Mouse (Mus musculus): Measurements from ENCODE around the gene Ckm. TPM values are rescaled to one million over a fixed set of nuclear protein-coding genes. Genes with fewer than 3 reads are reported as not detected.

Ckm gene
- total and polyA plus RNA-seq, 3 experiments, result not detected

- H3K27me3 ChIP-seq (ENCODE audit: control insufficient read depth in 1 of 2, insufficient read depth in 2 of 2, low read length in 2 of 2), result no peaks in the 10 kb centered on the region
- no peak overlapping the region for H3K9ac ChIP-seq (ENCODE audit: control insufficient read depth, low read depth, low read length, poor library complexity, severe bottlenecking)
- no peaks in the 10 kb centered on the region for H3K36me3 ChIP-seq (ENCODE audit: control insufficient read depth in 1 of 2, insufficient read depth in 2 of 2, low read length in 2 of 2)
- no peak for DNase-seq (ENCODE audit: low read depth, low spot score)
- no peaks in the 10 kb centered on the region; a peak in 1 of 4 replicates for H3K4me1 ChIP-seq (ENCODE audit: control insufficient read depth in 1 of 2, insufficient read depth in 2 of 2, low read length in 2 of 2)
- TF ChIP-seq EP300 (IDR thresholded peaks at IDR 0.05; ENCODE audit: low read depth in 1 of 2, low read length in 2 of 2), result no peak
- TF ChIP-seq RAD21 (IDR thresholded peaks at IDR 0.05; ENCODE audit: low read depth, low read length), result no peak
- TF ChIP-seq JUND (IDR thresholded peaks at IDR 0.05; ENCODE audit: low read depth, low read length), result no peak
- TF ChIP-seq ETS1 (IDR thresholded peaks at IDR 0.05; ENCODE audit: low read depth, low read length), result no peak
- TF ChIP-seq KAT2A (conservative IDR thresholded peaks at IDR 0.05; ENCODE audit: low read depth, low read length), result no peak
- TF ChIP-seq CTCF (IDR thresholded peaks at IDR 0.05 in 2 of 3, conservative IDR thresholded peaks at IDR 0.05 in 1 of 3; ENCODE audit: control insufficient read depth in 1 of 3, insufficient read depth in 1 of 3, low read depth in 2 of 3, low read length in 3 of 3, poor library complexity in 1 of 3, severe bottlenecking in 1 of 3), result no peak
- TF ChIP-seq USF1 (IDR thresholded peaks at IDR 0.05; ENCODE audit: low read depth, low read length), result no peak
- TF ChIP-seq E2F4 (IDR thresholded peaks at IDR 0.05; ENCODE audit: borderline replicate concordance, low read depth, low read length), result no peak
- no peak for TF ChIP-seq MXI1 (IDR thresholded peaks at IDR 0.05; ENCODE audit: low read depth, low read length)
- TF ChIP-seq BHLHE40 (IDR thresholded peaks at IDR 0.05; ENCODE audit: borderline replicate concordance, low read depth, low read length), result no peak
- TF ChIP-seq MYC (IDR thresholded peaks at IDR 0.05; ENCODE audit: low read depth, low read length), result no peak
- no peak for TF ChIP-seq SMC3 (IDR thresholded peaks at IDR 0.05; ENCODE audit: low read depth, low read length)
- no peak overlapping the region for H3K4me3 ChIP-seq (ENCODE audit: control insufficient read depth in 1 of 2, insufficient read depth in 1 of 2, low read depth in 2 of 2, low read length in 2 of 2)
- no peak overlapping the region for H3K27ac ChIP-seq (ENCODE audit: control insufficient read depth, low read depth, low read length)
- no peaks in the 10 kb centered on the region for H3K79me2 ChIP-seq (ENCODE audit: control insufficient read depth, insufficient read depth, low read length, poor library complexity)
- H3K9me3 ChIP-seq (replicated peaks; ENCODE audit: insufficient read depth, low read length), result no peaks in the 10 kb centered on the region
Observed at GRCm38 (mm10) chr7:19469404-19469803, 64.8 kb downstream of the Ckm start.

GRCm38 (mm10) chr7:19470308-19470707 lies 65.7 kb downstream of the Ckm start:
- DNase-seq (ENCODE audit: low read depth, low spot score), result no peak
- Histone ChIP-seq H3K27ac (ENCODE audit: control insufficient read depth, low read depth, low read length) (no peak overlapping the region), H3K9me3 (replicated peaks; ENCODE audit: insufficient read depth, low read length) (no peaks in the 10 kb centered on the region), H3K4me3 (ENCODE audit: control insufficient read depth in 1 of 2, insufficient read depth in 1 of 2, low read depth in 2 of 2, low read length in 2 of 2) (no peak overlapping the region), H3K9ac (ENCODE audit: control insufficient read depth, low read depth, low read length, poor library complexity, severe bottlenecking) (no peak overlapping the region), H3K36me3 (ENCODE audit: control insufficient read depth in 1 of 2, insufficient read depth in 2 of 2, low read length in 2 of 2) (no peaks in the 10 kb centered on the region), H3K4me1 (ENCODE audit: control insufficient read depth in 1 of 2, insufficient read depth in 2 of 2, low read length in 2 of 2) (no peaks in the 10 kb centered on the region; a peak in 1 of 4 replicates), H3K27me3 (ENCODE audit: control insufficient read depth in 1 of 2, insufficient read depth in 2 of 2, low read length in 2 of 2) (no peaks in the 10 kb centered on the region), H3K79me2 (ENCODE audit: control insufficient read depth, insufficient read depth, low read length, poor library complexity) (no peaks in the 10 kb centered on the region)
- TF ChIP-seq POLR2AphosphoS2 (IDR thresholded peaks at IDR 0.05; ENCODE audit: low read length) (no peak), TBP (IDR thresholded peaks at IDR 0.05; ENCODE audit: low read depth, low read length) (no peak), POLR2AphosphoS5 (IDR thresholded peaks at IDR 0.05; ENCODE audit: borderline replicate concordance, low read depth, low read length) (no peak), RAD21 (IDR thresholded peaks at IDR 0.05; ENCODE audit: low read depth, low read length) (no peak), TAL1 (IDR thresholded peaks at IDR 0.05; ENCODE audit: low read length) (no peak), ZNF384 (IDR thresholded peaks at IDR 0.05; ENCODE audit: low read depth, low read length) (no peak), CTCF (IDR thresholded peaks at IDR 0.05 in 2 of 3, conservative IDR thresholded peaks at IDR 0.05 in 1 of 3; ENCODE audit: control insufficient read depth in 1 of 3, insufficient read depth in 1 of 3, low read depth in 2 of 3, low read length in 3 of 3, poor library complexity in 1 of 3, severe bottlenecking in 1 of 3) (no peak), MAX (IDR thresholded peaks at IDR 0.05; ENCODE audit: low read length) (no peak), KAT2A (conservative IDR thresholded peaks at IDR 0.05; ENCODE audit: low read depth, low read length) (no peak), ELF1 (IDR thresholded peaks at IDR 0.05; ENCODE audit: low read depth, low read length) (no peak), CHD1 (IDR thresholded peaks at IDR 0.05; ENCODE audit: low read depth, low read length) (no peak), SIN3A (IDR thresholded peaks at IDR 0.05; ENCODE audit: low read length) (no peak), MEF2A (IDR thresholded peaks at IDR 0.05; ENCODE audit: extremely low read depth, insufficient replicate concordance, low read depth, low read length, poor library complexity, severe bottlenecking) (no peak), USF2 (IDR thresholded peaks at IDR 0.05; ENCODE audit: borderline replicate concordance in 1 of 2, insufficient read depth in 1 of 2, low read depth in 1 of 2, low read length in 2 of 2) (no peak), JUND (IDR thresholded peaks at IDR 0.05; ENCODE audit: low read depth, low read length) (no peak)
